Mouse (Mus musculus) embryonic facial prominence, embryonic 14.5 days (tissue): ENCODE results near the gene Grm5. TPM values are rescaled to one million over a fixed set of nuclear protein-coding genes. Genes with fewer than 3 reads are reported as not detected.

Source experiments
- ATAC-seq: fragments of 200-750 bp; cut with Nextera tagmentation; 2 replicates; pipeline ENCODE4 v1.8.0; 2017; ENCODE audit warnings: low read depth, moderate number of reproducible peaks, moderate TSS enrichment
- DNase-seq: peaks from one replicate; pipeline ENCODE4 v3.0.0-alpha.2; 2015; ENCODE audit warnings: low spot score
- H3K27ac ChIP-seq: fragments of 300-500 bp; sonication (generic); replicated peaks from 2 replicates; pipeline ENCODE4 v1.5.1; 2014; ENCODE audit warnings: low read depth, mild to moderate bottlenecking, low read length, moderate library complexity
- H3K27me3 ChIP-seq: fragments of 300-500 bp; sonication (generic); replicated peaks from 2 replicates; pipeline ENCODE4 v1.6.1; 2014; ENCODE audit warnings: low read length; ENCODE audit not compliant: control insufficient read depth, insufficient read depth
- H3K36me3 ChIP-seq: fragments of 300-500 bp; sonication (generic); 2 replicates; pipeline ENCODE4 v1.6.1; 2014; ENCODE audit warnings: low read length, mixed read lengths; ENCODE audit not compliant: control insufficient read depth, insufficient read depth
- H3K4me1 ChIP-seq: fragments of 300-500 bp; sonication (generic); 2 replicates; pipeline ENCODE4 v1.6.1; 2014; ENCODE audit warnings: antibody characterized with exemption, low read length; ENCODE audit not compliant: control insufficient read depth, insufficient read depth
- H3K4me2 ChIP-seq: fragments of 300-500 bp; sonication (generic); 2 replicates; pipeline ENCODE4 v1.6.1; 2014; ENCODE audit warnings: low read depth, mild to moderate bottlenecking, low read length, moderate library complexity, mixed read lengths
- H3K4me3 ChIP-seq: fragments of 300-500 bp; sonication (generic); 2 replicates; pipeline ENCODE4 v1.5.1; 2014; ENCODE audit warnings: low read depth, mild to moderate bottlenecking, low read length
- H3K9ac ChIP-seq: fragments of 300-500 bp; sonication (generic); 2 replicates; pipeline ENCODE4 v1.6.1; 2014; ENCODE audit warnings: low read depth, mild to moderate bottlenecking, low read length, moderate library complexity, mixed read lengths
- H3K9me3 ChIP-seq: fragments of 300-500 bp; sonication (generic); 2 replicates; pipeline ENCODE4 v1.6.1; 2016; ENCODE audit warnings: low read length; ENCODE audit not compliant: control insufficient read depth
- WGBS: fragments of 180-500 bp; shearing (Covaris S2); extraction: QIAGEN DNeasy Blood & Tissue Kit; methylation state at CpG from one replicate; pipeline ENCODE4 v1.1.7; 2014; 5-methylcytosine and 5-hydroxymethylcytosine counted together
- polyA plus RNA-seq: library from polyadenylated mRNA; unstranded; fragments of >200 nt; fragmentation: Nextera tagmentation; extraction: Ambion mirVana; gene quantifications from 2 replicates; pipeline ENCODE4 v1.2.1, GENCODE M21; 2014

Grm5 gene
- polyA plus RNA-seq, result 0.07 and 0.21 TPM in 2 replicates

DNA sequence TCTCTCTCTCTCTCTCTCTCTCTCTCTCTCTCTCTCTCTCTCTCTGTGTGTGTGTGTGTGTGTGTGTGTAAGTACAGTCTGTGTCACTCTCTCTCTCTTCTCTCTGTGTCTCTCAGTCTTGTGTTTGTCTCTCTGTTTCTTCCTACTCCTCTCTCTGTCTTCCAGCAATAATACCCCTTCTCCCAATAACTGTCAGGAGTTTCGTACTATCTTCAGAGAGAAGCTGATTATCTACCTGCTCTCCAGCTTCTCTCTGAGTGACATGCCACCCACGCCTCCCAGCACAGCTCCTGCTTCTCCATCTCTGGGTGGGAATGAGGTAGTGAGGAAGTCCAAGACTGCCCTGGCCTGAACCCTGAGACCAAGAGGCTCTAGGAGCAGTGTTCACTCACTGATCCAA, at the start of gene Grm5:
TSS of gene Grm5 (plus strand) at position 301 of the 400 bp plus-strand sequence.
- no peak for DNase-seq
- 15% methylated on average over 2 of the region's 2 CpGs for WGBS
- no peaks in the 10 kb centered on the region for H3K9me3 ChIP-seq

GRCm38 (mm10) chr7:87539031-87539430, 44.9 kb upstream of the Grm5 start:
- H3K27ac ChIP-seq, result no peak overlapping the region
- DNase-seq, result no peak
- ATAC-seq, result no peak
- H3K4me1 ChIP-seq, result no peaks in the 10 kb centered on the region
- no peak overlapping the region for H3K9ac ChIP-seq
- H3K4me3 ChIP-seq, result no peak overlapping the region
- no peaks in the 10 kb centered on the region for H3K9me3 ChIP-seq
- no peaks in the 10 kb centered on the region for H3K27me3 ChIP-seq
- no peak overlapping the region for H3K4me2 ChIP-seq
- no peaks in the 10 kb centered on the region for H3K36me3 ChIP-seq

More for the DNA sequence above, at the start of gene Grm5:
- Histone ChIP-seq H3K9ac (no peak within 1 kb of the TSS), H3K4me3 (peak within 1 kb of the TSS; percentile 25), H3K4me2 (peak within 1 kb of the TSS; percentile 45), H3K4me1 (no peaks in the 10 kb centered on the region), H3K36me3 (no peaks in the 10 kb centered on the region), H3K27ac (no peak within 1 kb of the TSS), H3K27me3 (peaks cover 22% of the 10 kb centered on the region; the same call in 1 of the 2 replicates)
- no peak for ATAC-seq

DNA sequence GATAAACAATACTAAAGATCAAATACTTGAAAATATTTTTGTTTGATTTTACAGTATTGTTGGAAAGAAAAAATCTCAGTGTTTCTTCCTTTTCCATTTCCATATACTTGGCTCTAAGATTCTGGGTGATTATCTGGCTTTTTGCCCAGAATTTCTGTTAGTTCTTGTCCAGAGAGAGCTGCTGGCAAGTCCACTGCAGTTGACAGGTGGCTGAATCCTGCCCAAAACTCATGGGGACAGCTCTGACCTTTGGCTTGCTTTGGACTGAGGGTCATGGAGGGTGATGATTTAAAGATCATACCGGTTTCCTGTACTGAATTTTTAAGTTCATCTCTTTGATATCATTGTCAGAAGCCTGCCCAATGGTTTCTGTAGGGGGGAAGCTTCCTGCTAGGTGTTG, 18.7 kb upstream of the Grm5 start:
- no peak for DNase-seq
- H3K9ac ChIP-seq, result no peak overlapping the region
- no peak overlapping the region for H3K4me3 ChIP-seq
- H3K27ac ChIP-seq, result no peak overlapping the region
- H3K4me1 ChIP-seq, result no peaks in the 10 kb centered on the region
- H3K9me3 ChIP-seq, result no peaks in the 10 kb centered on the region
- 38% methylated on average over 1 of the region's 1 CpGs for WGBS
- H3K27me3 ChIP-seq, result no peaks in the 10 kb centered on the region
- no peak overlapping the region for H3K4me2 ChIP-seq
- H3K36me3 ChIP-seq, result no peaks in the 10 kb centered on the region
- no peak for ATAC-seq

DNA sequence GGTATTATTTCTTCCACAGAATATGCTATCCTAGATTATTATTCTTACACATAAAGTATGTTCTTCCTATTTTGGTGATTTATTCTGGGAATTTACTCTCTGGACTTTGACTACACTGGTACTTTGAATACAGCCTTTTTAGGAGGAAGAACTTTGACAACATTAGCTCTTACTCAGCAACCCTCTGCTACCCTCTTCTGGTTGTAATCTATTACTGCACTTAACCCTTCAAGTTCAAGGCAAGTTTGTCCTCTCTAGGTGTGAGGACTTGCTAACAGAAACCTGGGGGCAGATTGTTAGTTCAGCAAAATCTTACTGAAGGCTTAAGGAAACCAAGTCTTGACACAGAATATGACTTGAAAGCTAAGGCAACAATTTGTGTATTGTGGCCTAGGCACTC, 17.5 kb upstream of the Grm5 start:
- no peaks in the 10 kb centered on the region for H3K9me3 ChIP-seq
- no peaks in the 10 kb centered on the region for H3K4me1 ChIP-seq
- H3K4me2 ChIP-seq, result no peak overlapping the region
- no peak overlapping the region for H3K4me3 ChIP-seq
- H3K27ac ChIP-seq, result no peak overlapping the region
- no peak for ATAC-seq
- no peaks in the 10 kb centered on the region for H3K27me3 ChIP-seq
- no peaks in the 10 kb centered on the region for H3K36me3 ChIP-seq
- H3K9ac ChIP-seq, result no peak overlapping the region
- peak; percentile 12 for DNase-seq

DNA sequence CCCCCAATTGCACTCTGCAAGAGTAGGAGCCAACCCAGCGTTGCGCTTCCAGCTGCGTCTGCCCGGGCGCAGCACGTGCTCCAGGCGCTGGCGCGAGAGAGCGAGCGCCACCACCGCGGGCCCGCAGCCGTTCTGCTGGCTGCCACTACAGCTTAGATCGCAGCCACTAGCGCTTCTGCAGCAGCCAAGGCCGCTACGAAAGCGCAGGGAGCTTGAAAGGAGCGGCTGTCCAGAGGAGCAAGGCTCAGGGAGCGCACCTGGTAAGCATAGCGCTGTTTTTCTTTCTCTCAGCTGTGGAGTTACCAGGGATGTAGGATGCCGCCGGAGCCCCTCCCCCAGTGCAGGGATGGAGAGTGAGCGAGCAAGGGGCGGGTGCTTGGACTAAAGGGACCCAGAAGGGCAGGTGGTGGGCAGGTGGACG, 323 bp downstream of the Grm5 start:
- no peak overlapping the region for H3K27ac ChIP-seq
- ATAC-seq, result peak; percentile 75; the same call in 1 of the 2 replicates
- no peaks in the 10 kb centered on the region for H3K9me3 ChIP-seq
- peaks cover 22% of the 10 kb centered on the region; the same call in 1 of the 2 replicates for H3K27me3 ChIP-seq
- peak overlapping the region; percentile 25 for H3K4me3 ChIP-seq
- H3K9ac ChIP-seq, result no peak overlapping the region
- no peaks in the 10 kb centered on the region for H3K36me3 ChIP-seq
- H3K4me2 ChIP-seq, result peak overlapping the region; percentile 45
- WGBS, result under 1% methylated on average over 22 of the region's 28 CpGs
- DNase-seq, result peak; percentile 34
- H3K4me1 ChIP-seq, result no peaks in the 10 kb centered on the region

- peaks cover 22% of the 10 kb centered on the region; the same call in 1 of the 2 replicates for H3K27me3 ChIP-seq
- H3K9me3 ChIP-seq, result no peaks in the 10 kb centered on the region
- 11% methylated on average over 10 of the region's 10 CpGs for WGBS
- no peak for ATAC-seq
- no peaks in the 10 kb centered on the region for H3K4me1 ChIP-seq
- H3K4me2 ChIP-seq, result no peak overlapping the region
- no peak overlapping the region for H3K27ac ChIP-seq
- DNase-seq, result no peak
- H3K36me3 ChIP-seq, result no peaks in the 10 kb centered on the region
- H3K4me3 ChIP-seq, result no peak overlapping the region
- no peak overlapping the region for H3K9ac ChIP-seq
These were observed 2.4 kb downstream of the Grm5 start for GRCm38 (mm10) chr7:87586271-87586937.

DNA sequence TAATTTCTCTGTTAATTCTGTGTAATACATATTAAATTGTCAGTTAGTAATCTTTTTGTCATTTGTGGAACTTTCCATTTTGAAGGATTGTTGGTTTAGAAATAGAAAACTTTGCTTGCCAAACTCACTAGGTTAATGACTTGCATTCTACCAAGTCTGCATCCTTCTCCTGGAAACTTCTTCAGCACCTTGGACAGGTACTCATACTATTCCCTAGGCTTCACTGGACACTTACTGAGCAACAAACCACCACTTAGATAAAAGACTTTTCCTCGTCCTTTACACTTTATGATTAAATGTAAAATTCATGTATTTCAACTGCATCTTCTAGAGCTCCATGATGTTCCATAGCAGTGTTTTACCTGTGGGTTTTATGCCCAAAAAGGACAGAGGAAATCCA, 4.0 kb downstream of the Grm5 start:
- H3K9me3 ChIP-seq, result no peaks in the 10 kb centered on the region
- ATAC-seq, result no peak
- no peak overlapping the region for H3K27ac ChIP-seq
- no peaks in the 10 kb centered on the region for H3K36me3 ChIP-seq
- H3K4me3 ChIP-seq, result no peak overlapping the region
- 13% methylated on average over 1 of the region's 1 CpGs for WGBS
- peak; percentile 32 for DNase-seq
- no peak overlapping the region for H3K9ac ChIP-seq
- H3K4me1 ChIP-seq, result no peaks in the 10 kb centered on the region
- no peak overlapping the region for H3K4me2 ChIP-seq
- H3K27me3 ChIP-seq, result peaks cover 22% of the 10 kb centered on the region; the same call in 1 of the 2 replicates

DNA sequence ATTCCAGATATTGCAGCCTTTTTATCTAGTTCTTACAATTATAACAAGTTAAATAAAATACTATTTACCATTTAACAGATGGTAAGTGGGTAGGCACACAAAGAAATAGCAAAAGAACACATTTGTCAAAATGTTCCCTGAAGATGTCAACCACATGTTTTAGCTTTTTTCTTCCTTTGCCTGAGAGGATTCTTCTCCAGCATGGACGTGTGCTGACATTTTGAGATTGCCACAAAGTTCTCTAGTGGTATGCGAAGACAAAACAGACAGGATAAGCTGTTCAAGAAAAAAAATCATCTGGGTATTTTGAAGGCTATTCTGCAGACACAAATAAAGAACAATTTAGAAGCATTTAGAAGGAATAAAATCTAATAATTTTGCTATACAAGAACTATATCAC, 42.3 kb downstream of the Grm5 start:
- Histone ChIP-seq H3K27ac (no peak overlapping the region), H3K4me1 (no peaks in the 10 kb centered on the region), H3K27me3 (no peaks in the 10 kb centered on the region), H3K4me3 (no peak overlapping the region), H3K9ac (no peak overlapping the region), H3K36me3 (no peaks in the 10 kb centered on the region), H3K9me3 (no peaks in the 10 kb centered on the region), H3K4me2 (no peak overlapping the region)
- DNase-seq (no peak), ATAC-seq (no peak)
- WGBS, result 55% methylated on average over 2 of the region's 2 CpGs

DNA sequence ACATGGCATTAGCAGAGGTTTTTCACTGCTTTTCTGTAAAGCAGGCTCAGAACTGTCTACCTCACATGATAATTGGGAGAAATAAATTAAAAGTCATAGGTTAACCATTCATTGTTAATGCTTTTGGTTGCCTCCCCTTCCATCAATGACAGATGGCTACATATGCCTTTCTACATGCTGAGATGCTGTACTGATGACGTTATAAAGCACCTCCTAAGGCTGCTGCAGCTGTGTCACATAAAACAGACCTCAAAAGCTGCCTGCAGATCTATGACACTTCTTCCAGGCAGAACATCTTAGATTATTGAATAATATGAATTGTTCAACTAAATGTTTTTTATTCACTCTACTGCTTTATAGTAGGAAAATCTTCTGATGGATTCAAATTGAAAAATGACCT, 51.6 kb downstream of the Grm5 start:
- ATAC-seq (no peak), DNase-seq (no peak)
- no peak overlapping the region for H3K4me3 ChIP-seq
- no peaks in the 10 kb centered on the region for H3K27me3 ChIP-seq
- WGBS, result 38% methylated on average over 1 of the region's 1 CpGs
- no peaks in the 10 kb centered on the region for H3K4me1 ChIP-seq
- no peaks in the 10 kb centered on the region for H3K36me3 ChIP-seq
- no peak overlapping the region for H3K27ac ChIP-seq
- no peak overlapping the region for H3K9ac ChIP-seq
- no peak overlapping the region for H3K4me2 ChIP-seq
- H3K9me3 ChIP-seq, result no peaks in the 10 kb centered on the region
